Mouse (Mus musculus) ES-Bruce4 (cell line): ENCODE data around the gene Adprhl2.

Experiments used
- CTCF ChIP-seq: IDR thresholded peaks from one replicate; pipeline ENCODE4 v1.8.1; 2011; ENCODE audit warnings: low read depth, low read length
- POLR2A ChIP-seq: IDR thresholded peaks from one replicate; pipeline ENCODE4 v1.8.1; 2011; ENCODE audit warnings: low read length; ENCODE audit not compliant: insufficient read depth

- no peak for TF ChIP-seq CTCF
- no peak for TF ChIP-seq POLR2A
Observed at GRCm38 (mm10) chr4:126311566-126312200, 9.8 kb downstream of the Adprhl2 start.
